Mouse (Mus musculus): ENCODE measurements around the gene Sipa1l3.

Sipa1l3 gene

DNA sequence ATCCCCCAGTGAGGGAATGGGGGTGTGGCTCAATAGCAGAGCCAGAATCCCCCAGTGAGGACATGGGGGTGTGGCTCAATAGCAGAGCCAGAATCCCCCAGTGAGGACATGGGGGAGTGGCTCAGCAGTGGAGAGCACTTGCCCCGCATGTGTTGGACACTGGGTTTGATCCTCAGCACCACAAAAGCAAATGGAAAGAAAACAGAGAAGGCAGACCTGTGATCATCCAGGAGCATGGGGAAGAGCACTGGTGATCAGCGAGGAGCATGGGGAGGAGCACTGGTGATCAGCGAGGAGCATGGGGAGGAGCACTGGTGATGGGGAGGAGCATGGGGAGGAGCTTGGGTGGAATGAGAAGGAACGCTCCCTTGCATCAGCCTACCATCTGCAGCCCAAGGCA, 98.6 kb downstream of the Sipa1l3 start:
- DNase-seq (ENCODE audit: extremely low read depth, insufficient read length, low spot score): no peak

DNA sequence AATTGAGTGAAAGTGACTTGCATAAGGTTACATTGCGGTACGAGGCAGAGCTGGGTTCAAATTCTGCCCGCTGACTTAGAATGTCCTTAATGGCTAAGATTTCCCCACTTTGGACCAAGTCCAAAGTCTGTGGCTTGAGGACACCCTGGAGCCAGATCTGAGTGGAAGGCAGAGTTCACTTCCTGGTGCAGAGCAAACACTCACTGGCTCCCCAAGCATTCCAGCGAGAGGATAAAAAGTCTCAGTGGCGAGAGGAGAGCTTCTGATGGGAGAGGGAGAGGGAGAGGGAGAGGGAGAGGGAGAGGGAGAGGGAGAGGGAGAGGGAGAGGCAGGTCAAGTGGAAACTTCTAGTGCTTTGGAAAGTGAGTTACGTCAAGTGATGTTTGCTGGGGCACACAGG, 100.2 kb downstream of the Sipa1l3 start:
- DNase-seq (ENCODE audit: extremely low read depth, insufficient read length, low spot score): no peak

DNA sequence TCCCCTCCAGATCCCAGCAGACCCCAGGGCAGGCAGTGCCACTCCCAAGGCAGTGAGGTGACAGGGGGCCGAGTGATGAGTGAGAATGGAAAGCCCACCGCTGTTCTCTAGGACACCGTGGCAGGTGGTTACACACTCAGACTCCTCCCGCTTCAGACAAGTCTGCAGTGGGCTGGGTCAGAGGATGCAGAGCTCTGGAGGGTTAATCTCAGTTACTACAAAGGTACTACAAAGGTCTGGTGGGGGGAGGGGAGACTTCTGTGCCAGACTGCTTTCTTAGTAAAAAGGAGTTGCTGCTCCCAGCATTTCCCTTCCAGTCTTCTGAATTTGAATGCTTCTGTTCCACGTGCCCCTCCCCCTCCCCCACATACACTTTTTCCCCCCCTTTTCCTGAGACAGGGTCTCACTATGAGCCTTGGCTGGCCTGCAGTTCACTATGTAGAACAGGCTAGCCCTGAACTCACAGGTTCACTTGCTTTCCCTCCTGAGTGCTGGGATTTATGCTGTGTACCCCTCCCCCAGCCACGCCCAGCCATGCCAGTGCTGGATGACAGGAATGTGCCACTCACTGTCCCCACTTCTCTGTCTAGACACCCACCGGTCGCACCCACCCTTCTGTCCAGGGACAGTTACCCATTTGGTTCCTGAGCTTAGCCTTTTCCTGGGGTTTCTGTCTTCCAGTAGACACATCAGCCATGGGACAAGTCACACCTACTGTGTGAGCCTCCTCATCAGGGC, 100.9 kb downstream of the Sipa1l3 start:
- no peak for DNase-seq (ENCODE audit: extremely low read depth, insufficient read length, low spot score)

DNA sequence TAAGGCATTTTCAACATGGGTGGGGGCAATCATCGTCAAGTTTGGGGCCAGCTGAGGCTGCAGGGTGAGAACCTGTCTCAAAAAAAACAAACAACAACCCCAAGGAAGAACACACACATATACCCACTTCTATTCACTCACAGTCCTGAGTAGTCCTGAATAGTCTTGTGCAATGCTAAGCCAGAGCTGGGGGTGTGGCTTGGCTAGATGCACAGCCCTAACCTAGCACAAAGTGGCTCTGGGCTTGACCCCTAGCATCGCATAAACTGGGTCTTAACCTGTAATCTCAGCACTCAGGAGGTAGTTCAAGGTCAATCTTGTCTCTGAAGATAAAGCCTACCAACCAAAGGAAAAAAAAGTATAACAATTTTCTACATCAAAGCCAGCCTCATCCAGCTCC, 101.5 kb downstream of the Sipa1l3 start:
- DNase-seq (ENCODE audit: extremely low read depth, insufficient read length, low spot score): no peak

DNA sequence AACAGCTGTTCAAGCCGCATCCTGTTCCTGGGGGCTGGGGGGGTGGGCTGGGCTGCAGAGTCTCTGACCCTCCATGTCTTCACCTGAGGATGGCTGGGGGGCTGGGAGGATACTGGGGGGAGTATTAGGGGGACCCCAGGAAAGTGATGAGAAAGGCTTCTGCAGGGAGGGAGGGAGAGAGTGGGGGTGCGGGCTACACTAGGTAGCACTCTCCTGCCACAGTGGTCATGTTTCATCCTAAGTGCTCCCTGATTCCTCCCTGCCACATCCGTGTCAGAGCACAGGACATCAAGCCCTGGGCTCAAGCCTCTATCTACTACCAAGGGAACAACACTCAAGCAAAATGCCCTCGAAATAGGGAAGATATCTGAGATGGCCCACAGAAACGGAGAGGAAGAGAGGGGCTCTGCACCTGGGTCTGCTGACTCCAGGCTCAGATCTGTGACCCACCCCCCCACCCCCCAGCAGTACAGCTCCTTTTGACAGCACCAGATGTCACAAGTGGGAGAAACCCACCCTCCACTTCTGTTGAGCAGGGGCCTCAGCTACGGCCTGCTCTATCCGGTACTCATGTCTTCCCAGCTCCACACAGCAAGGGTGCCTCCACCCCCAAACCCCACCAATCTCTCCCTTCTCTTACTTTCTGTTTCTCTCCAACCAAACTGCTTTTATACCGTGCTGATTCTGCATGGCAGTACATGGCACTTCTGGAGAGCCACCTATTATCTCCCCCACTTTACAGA, 106.4 kb downstream of the Sipa1l3 start:
- DNase-seq (ENCODE audit: extremely low read depth, insufficient read length, low spot score): no peak

DNA sequence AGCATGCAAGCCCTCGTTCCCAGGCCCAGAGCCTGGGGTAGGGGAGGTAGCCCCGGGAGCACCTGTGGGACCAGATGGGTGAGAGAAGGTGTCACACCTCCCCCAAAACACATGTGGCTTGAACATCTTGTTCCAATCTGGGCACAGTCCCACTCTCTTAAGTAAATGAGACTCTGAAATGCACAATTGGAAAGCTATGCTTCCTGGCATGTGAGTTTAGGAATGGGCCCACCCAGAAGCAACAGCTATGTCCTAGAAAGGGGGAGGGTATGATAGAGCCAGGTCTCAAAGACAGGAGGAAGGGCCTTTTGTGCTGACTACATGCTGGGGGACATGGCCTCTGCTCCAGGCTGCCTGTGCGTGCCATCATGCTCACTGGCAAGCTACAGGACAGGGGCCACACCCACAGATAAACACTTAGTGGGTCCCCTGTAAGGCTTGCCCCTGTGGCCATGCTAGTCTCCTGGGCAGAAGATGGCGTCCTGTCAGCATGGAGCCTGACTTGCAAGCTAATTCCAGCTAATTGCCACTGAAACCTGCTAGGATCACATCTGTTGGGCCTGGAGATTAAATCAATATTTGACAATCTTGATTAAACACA, 107.1 kb downstream of the Sipa1l3 start:
- no peak for DNase-seq (ENCODE audit: extremely low read depth, insufficient read length, low spot score)

DNA sequence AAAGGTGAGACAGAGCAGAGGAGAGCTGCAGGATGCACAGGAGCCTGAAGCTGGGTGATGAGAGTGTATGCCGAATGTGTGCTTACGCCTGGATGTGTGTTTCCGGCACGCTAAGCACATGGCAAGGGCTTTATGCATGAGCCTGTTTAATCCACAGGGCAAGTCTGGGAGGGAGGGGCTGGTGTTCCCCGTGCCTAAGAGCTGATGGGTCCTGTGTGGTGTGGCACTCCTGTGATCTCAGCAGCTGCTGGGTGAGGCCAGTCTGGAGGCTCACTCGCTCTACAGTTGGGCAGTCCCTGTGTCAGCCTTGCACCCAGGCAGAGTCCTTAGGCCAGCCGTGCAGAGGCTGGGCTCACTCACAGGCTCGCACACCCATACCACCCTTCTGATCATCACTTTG, 108.0 kb downstream of the Sipa1l3 start:
- DNase-seq (ENCODE audit: extremely low read depth, insufficient read length, low spot score): no peak

DNA sequence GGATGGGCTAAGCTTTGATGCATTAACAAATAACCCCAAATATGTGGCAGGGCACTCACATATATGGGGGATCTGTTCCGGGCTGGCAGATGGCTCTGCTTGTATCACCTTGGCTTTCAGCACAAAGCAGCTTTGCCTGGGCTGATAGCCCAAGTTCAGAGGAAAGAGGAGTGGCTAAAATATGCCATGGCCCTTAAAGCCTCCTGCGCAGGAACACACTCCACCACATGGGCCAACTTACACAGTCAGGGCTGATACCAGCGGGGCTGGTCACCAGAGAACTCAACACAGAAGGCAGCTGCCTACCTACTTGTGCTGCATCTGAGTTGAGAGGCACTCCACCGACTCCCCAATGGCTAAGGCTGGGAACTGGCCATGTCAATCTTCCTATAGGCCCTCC, 111.6 kb downstream of the Sipa1l3 start:
- DNase-seq (ENCODE audit: extremely low read depth, insufficient read length, low spot score): no peak

DNA sequence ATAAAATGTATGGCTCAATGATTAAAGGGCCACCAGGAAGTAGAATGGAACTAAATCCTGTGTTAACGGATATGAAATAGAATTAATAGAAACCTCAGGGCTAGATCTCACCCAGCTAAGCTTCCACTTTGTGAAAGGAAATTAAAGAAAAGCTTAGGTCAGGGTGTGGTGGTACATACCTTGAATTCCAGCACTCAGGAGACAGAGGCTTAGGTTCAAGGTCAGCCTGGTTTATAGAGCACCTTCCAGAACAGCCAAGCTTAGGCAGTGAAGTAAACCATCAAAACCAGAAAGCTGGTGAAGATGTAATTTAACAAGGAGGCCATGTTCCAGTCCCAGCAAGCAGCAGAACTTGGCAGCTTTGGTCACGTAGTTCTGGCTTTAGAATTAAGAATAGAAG, 114.3 kb downstream of the Sipa1l3 start:
- DNase-seq (ENCODE audit: extremely low read depth, insufficient read length, low spot score): no peak

DNA sequence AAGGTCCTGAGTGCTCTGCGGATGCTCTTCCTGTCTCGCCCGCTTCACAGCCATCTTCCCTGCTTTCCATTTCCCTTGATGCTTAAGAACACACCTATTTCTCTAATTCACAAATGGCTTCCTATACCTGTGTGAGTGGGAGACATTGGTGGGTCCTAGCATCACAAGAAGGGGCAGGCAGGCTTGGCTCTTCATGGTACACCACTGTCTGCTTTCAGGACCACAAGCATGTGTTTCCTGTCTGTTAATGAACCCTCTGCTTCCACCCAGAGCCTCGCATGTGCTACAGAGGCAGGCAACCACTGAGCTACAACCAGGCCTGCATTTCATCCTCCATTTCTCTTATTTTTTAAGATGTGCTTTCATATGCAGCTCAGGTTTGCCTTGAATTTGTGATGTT, 116.4 kb downstream of the Sipa1l3 start:
- no peak for DNase-seq (ENCODE audit: extremely low read depth, insufficient read length, low spot score)

DNA sequence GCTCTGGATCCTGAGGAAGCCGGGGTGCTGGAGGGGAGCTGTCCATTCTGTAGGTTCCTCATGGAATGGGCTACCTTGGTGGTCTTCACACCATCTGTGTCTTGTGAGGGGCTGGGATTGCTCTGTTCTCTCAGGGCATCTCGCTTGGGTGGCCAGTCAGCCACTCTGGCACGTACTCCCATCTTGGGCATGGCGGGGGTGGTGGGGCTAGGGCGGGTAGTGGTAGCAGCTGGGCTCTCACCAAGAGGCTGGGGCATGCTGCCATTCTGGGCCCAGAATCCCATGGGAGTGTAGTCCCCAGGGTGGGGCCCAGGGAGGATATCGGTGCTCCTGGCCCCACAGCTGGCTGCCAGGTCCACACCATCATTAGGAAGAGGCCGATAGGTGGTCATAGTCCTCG, 118.0 kb downstream of the Sipa1l3 start:
- DNase-seq (ENCODE audit: extremely low read depth, insufficient read length, low spot score): no peak

DNA sequence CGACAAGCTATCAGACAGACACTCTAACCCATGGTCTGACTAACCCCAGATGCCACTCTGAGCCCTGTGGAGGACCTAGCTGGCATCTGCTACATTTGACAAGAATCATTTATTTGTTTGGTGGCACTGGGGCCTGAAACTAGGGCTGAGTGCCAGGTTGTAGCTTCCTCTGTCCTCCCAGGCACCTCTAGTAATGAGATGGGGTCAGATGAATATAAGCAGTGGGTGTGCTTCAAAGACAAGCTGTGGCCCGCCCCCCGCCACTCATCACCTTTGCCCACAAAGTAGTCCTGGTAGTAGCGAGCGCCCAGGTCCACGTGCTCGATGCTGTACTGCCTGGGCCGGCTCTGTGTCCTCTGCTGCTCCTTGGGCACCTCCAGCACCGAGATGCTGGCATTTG, 119.4 kb downstream of the Sipa1l3 start:
- no peak for DNase-seq (ENCODE audit: extremely low read depth, insufficient read length, low spot score)

DNA sequence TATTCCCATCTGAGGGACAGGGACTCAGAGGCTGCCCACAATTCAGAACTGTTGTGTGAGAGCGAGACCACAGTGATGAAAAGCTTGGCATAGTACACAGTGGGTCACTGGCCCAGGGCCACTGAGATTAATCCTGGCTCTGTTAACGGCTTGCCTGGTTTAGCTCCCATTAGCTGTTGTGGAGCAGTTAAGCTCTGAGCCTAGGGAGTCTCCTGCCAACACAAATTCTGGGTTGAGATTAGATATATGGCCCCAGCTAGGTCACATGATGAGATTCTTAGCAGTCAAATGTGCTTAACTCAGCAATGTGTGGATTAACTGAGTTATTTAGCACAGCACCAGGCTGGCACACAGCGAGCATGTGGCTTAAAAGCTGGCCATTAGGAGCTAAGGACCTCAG, 121.0 kb downstream of the Sipa1l3 start:
- no peak for DNase-seq (ENCODE audit: extremely low read depth, insufficient read length, low spot score)

DNA sequence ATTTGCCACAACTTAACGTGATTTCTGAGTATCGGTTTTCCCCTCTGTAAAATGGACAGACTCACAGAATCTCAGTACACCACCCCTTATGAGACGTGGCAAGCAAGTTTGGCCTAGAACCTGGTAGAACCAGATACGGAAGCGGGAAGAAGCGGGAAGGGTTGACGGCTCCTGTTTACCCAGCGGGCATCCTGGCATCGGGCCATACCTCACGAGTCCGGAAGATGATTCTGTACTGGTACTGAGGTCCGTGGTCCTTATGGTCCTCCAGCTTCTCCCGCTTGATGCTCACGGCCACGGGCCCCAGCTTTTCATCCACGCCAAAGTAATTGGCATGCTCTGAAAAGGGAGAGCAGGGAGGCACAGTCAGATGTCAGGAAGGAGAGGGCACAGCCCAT, 121.5 kb downstream of the Sipa1l3 start:
- no peak for DNase-seq (ENCODE audit: extremely low read depth, insufficient read length, low spot score)

DNA sequence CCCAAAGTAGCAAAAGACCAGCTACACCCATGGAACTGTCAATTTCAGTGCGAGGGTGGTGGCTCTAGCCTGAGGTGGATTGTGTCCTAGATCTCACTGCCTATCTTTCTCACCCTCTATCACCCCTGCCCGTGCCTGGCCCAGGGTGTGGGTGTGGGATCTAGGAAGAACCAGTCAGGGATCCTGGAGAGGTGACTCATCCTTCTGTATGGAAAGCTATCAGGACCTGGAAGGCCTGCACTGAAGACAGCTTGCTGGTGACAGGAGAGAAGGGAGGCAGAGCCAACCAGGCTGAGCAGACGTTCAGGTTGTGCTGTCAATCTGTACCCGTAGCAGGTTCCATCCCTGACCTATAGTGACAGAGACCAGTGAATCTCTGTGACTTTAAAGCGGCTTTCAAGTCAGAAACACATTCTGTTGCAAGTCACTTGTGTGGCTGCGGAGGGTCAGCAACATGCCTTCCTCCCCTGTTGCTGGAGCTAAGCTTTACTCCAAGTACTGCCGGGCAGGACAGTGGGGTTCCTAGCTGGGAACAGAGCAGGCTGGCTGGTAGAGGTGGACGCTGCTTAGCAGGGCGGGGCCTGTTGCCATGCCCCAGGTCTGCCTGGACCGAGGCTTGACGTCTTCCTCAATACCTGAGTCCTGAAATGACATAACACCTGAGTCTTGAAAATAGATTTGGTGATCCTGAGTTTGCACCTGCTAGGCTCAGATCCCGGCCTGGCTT, 122.1 kb downstream of the Sipa1l3 start:
- DNase-seq (ENCODE audit: extremely low read depth, insufficient read length, low spot score): no peak

DNA sequence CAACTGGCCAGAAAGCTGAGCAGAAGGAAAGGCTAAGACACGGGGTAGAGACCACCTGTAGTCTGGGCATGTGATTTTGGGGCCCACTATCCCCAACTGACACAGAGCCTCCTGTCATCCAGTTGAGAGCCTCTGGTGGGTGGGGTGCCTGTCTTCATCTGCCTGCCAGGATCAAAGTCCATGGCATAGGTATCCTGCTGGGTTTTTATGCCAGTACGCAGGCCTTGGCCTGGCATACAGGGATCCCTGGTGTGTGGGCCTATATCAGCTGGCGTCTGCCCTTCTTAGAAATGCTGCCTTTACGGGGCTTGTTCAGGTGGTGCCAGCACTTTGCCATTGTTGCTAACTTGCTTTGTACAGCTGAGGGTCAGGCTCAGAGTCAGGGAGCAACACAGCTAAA, 123.3 kb downstream of the Sipa1l3 start:
- no peak for DNase-seq (ENCODE audit: extremely low read depth, insufficient read length, low spot score)

DNA sequence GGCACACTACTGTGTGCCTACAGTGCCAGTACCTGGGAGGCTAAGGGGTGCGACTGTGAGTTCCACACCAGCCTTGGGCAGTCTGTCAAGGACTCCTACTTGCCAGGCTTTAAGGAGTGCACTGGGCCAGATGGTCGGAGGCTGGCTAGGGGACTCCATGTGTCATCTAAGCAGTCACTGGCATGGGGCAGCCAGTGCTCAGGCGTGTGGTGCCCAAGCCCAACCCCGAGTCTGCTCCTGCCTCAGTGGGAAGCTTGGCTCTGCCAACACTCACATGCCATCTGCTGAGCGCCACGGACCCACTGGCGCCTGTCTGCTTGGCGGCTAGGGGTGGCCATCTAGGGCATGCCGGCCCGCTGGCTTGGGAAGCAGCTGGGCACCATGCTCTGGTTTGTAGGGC, 125.1 kb downstream of the Sipa1l3 start:
- no peak for DNase-seq (ENCODE audit: extremely low read depth, insufficient read length, low spot score)

DNA sequence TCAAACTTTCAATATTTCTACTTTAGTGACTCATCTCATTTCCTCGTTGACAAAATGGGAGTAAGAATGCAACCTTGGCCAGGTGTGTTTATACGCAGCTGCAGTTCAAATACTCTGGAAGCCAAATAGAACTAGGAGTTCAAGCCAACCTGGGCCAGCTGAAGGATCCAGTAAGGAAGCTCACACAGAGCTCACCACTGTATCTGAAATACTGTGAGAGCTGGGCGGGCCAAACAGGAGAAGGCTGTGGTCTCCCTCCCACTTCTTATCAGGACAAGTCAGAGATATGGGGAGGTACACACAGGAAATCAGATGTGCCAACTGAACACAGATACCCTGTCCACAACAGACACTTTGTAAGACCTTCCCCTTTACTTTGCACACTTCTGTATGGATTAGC, 125.6 kb downstream of the Sipa1l3 start:
- DNase-seq (ENCODE audit: extremely low read depth, insufficient read length, low spot score): no peak

DNA sequence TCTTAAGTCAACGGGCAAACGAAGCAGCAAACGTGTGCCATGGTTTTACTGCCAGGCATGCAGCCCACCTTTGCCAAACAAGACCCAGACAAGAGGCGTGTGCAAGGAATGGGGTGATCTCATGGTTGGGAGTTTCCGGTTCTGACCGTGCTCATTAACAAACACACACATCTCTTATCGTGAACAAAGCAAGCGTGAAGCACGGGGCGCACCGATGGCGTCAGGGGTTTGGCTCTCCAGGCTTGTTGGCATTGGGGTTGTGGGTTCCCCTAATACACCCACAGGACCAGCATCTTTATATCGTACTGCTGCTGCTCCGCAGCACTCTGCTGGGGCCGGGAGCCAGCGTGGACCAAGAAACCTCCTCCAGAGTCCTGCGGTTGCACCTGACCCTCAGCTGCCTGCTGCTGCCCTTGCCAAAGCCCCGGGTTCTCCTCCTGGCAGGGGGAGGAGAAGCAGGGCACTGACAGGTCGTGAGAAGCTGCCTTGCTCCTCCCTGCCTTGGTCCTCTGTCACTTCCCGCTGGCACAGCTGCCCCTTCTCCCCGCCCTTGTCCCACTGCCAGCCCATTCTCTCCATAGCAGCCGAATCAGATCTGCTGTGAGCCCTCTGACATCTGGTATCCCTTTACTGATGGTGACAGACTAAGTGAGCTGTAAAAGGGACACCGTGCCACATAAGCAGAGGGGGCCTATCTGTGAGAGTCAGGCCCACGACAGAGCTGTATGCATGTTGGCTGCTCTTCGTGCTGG, 126.5 kb downstream of the Sipa1l3 start:
- no peak for DNase-seq (ENCODE audit: extremely low read depth, insufficient read length, low spot score)

DNA sequence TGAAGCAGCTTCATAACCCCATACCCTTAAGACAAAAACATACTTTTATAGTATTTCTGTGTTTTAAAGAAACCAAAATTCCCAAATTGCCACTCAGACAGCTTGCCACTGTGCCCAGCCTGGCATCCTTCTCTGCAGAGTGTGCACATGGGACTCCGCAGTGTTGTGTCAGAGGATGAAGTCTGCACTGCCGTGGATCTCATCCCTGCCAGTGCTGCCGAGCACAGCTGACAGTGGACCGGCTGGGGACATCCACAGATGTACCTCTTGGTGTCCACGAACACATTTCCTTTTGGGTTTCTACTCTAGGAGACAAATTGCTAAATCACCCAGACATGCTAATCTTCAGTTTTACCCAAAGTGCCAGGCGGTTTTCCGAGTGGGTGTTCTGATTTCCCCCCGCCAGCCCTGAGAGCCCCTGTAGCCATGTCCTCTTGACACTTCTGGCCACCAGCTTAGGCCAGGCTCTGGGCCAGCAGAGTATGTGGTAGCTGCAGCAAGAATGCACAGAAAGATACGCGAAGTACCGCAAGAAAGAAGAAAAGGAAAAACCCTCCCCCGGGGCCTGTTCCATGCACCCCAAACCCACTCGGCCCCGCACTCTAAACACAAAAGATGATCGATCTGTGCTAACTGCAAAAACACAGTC, 127.2 kb downstream of the Sipa1l3 start:
- no peak for DNase-seq (ENCODE audit: extremely low read depth, insufficient read length, low spot score)
